Mouse (Mus musculus): Measurements from ENCODE around the gene Polr2h. TPM values are rescaled to one million over a fixed set of nuclear protein-coding genes. Genes with fewer than 3 reads are reported as not detected.
A peak's percentile ranks its signal among the peaks of the same experiment; 100 is the strongest.

Polr2h gene
- total RNA-seq, 2 experiments from 2014 or later = 8.2 to 8.3 TPM

DNA sequence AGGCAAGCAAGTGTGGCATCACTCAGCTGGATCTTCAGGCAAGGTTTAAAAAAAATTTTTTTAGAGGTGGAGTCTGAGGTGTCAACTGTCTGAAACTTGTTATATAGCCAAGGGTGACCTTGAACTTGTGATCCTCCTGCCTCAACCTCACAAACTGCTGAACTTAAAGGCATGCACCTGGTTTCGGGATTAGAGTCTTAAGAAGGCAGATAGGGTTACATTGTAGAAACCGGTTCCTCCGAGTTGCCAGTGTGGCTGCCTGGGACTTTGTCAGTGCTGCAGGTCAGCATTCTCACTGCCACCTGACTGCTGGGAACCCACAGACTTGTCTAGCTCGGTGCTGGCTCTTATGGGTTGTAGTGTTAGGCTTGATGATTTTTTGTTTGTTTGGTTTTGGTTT is 5.8 kb downstream of the Polr2h start:
- no peak for DNase-seq

DNA sequence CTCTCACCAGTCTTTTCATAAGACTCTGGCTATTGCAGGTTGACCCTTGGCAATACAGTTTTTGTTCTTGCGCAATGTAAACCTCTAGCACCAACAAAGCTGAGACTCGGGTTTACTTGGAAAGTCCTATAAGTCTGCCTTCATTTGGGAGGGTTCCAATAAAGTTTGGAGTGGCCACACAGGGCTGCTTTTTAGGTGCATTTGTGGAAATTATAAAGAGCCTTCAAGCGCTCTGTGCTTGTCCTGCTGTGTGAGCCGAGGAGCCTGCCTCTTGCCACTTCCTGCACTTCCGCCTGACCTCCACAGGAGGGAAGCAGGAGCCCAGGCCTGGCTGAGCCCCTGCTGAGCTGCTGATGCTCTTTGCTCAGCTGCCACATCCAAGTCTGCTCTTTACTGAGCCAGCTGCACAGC is 6.9 kb downstream of the Polr2h start:
- DNase-seq = peak; percentile 64

DNA sequence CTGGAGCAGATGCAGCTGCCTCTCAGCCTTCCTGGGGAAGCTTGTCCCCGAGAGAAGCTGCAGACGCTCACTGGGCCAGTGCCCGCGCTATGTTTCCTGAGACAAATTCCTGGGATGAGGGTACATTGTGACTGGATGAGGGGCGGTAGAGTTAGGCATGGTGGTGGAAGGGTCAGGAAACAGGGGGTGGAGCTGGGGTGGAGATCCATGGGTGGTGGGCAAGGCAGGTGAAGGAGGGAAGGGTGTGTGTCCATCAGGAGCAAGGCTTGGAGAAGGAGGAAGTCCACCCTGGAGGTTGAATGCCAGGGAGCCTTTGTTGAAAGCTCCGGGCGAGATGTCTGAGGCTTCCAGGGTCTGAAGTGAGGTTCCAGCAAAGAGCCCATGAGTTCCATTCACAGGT is 7.9 kb downstream of the Polr2h start:
- no peak for DNase-seq

DNA sequence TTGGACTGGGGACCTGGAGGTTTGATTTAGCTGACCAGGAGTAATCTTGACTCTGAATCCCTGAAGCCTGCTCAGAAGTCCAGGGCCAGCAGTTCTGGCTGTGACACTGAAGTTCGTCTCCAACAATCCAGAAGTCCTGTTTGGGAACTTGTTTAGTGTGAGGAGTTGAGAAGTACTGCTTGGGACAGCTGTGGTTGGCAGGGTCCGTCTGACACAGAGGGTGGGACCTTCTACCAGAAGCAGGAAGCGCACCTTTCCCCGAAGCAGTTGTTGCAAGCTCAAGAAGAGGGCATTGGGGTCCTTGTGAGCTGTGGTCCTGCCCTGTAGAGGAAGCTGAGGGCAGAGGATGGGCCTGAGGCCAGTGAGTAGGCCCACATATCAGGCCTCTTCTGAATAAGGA is 8.3 kb downstream of the Polr2h start:
- no peak for DNase-seq

DNA sequence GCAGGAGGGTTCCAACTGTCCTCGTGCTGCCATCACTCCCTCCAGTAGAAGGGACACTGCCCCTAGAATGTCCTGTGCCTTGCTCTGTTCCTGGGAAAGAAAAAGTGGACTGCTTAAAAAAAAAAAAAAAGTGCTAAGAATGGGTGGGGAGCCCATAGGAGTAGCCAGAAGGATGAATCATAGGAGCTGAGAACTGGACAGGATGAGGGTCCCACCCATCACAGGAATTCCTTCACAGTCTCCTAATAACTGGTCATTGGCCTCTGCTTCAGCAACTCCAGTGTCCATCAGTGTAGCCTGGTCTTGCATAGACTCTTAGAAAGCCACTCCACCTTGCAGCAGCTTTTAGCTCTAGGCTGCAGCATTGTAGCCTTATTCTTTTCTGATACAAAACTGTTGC is 8.9 kb downstream of the Polr2h start:
- no peak for DNase-seq

DNA sequence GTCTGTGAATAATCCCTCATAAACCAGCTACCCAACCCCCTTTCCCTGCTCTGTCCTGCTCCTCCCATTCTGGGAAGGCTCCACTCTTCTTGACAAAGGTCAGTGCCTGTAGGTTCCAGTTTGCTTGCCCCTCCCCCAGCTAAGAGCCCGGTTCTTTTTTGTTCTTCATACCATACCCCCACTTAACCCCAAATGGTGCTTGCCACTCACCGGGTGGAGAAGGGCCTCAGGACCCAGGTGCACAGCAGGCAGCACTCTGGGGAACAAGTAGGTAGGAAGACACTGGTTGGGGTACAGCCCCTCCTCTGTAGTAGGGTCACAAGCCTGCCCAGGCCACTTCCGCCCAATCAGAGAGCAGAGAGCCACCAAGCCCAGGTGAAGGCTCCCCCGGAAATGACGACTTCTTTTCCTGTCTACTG is 12.8 kb downstream of the Polr2h start:
- DNase-seq = no peak

- DNase-seq = no peak
Measured at GRCm38 (mm10) chr16:20731688-20732087, 14.2 kb downstream of the Polr2h start.

DNA sequence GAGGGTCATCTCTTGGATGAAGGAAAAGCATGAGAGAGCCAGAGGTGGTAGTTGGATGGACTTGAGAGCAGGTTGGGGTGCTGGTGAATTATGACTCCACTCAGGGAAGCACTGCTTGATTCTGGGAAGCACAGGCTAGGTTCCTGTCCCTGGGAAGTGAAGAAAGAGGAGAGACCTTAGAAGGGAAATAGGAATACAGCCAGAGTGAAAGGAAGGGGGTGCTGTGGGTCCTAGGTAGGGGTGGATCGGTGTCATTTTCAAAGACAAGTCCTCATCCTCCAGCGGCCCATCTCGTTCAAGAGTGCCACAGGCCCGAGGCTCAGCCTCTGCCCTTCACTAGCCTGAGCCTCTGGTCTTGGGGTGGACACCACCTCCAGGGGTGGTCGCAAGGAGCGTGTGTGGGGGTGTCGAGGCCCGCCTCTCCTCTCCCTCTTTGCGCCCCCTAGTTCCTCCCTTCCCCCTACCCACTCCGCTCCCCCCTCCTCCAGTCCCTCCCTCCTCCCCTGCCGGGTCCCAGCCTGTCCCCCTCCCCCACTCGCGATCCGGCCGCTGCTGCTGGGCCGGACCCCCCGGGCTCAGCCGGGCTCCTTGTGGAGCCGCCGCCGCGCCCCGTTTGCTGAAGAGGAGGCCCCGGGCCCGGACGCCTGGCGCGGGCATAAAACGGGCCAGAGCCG is 14.9 kb downstream of the Polr2h start:
- DNase-seq = no peak

DNA sequence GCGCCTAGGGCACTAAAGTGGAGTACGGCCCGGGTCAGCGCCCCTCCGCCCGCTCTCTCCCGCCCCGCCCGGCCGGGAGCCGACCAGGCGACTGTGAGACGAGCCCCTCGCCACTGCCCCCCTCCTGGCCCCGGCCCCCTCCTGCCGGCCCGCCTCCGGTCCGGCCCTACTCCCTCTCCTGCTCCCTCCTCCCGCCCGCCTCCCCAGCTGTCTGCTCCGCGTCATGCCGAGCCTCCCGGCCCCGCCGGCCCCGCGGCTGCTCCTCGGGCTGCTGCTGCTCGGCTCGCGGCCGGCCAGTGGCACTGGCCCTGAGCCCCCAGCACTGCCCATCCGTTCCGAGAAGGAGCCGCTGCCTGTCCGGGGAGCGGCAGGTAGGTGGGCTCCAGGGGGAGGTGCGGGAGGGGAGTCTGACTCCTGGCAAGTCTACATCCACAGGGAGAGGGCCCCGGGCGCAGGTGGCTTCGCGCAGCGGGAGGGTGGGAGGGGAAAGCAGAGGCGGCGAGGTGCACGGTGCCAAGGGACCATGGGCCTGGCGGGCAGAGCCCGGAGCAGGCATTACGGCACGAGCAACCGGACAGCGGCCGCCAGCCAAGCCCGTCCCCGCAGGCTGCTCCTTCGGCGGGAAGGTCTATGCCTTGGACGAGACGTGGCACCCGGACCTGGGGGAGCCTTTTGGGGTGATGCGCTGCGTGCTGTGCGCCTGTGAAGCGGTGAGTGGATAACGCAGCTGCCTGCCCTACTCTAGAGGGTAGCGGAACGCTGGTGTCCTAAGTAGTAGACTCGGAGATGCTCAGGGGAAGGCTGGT is 15.7 kb downstream of the Polr2h start, which contains the start of gene Chrd:
Gene Chrd (plus strand): TSS at position 203 of the 806 bp plus-strand sequence.
- DNase-seq = peak; percentile 82

DNA sequence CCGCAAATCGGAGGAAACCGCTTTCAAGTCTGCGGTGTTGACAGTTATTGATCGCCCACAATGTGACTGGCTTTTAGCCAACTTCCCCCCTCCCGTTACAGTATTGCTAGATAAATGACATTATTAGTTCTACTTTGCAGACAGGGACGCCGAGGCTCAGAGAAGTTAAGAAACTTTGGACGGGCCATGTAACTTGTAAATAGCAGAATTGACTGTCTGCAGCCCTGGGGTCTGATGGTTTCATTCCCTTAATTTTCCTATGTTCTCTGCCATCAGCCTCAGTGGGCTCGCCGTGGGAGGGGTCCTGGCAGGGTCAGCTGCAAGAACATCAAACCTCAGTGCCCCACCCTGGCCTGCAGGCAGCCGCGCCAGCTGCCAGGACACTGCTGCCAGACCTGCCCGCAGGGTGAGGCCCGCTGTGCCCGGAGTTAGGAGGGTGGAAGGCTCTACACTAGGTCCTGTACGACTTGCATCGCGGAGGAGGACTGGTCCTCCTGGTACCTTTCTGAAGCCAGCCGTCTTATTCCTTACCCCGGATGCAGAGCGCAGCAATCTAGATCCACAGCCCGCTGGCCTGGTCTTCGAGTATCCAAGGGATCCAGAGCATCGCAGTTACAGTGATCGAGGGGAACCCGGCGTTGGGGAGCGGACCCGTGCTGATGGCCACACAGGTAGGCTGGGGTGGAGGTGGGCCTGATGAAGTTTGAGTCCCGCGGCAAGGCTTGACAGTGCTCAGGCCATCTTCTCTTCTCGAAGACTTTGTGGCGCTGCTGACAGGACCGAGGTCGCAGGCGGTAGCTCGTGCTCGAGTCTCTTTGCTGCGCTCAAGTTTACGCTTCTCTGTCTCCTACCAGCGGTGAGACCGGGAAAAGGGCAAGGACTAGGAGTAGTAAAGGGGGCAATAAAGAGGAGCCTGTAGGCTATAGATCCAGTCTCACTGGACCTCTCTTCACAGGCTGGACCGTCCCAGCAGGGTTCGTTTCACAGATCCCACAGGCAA is 16.6 kb downstream of the Polr2h start, which contains the start of gene Thpo:
Gene Thpo (minus strand): TSS at position 781 of the 1,000 bp plus-strand sequence.
- no peak for DNase-seq

GRCm38 (mm10) chr16:20735651-20736050 is 18.2 kb downstream of the Polr2h start:
- DNase-seq = no peak

GRCm38 (mm10) chr16:20736168-20736567 is 18.7 kb downstream of the Polr2h start:
- no peak for DNase-seq

- no peak for DNase-seq
Measured at GRCm38 (mm10) chr16:20736823-20737222, 19.4 kb downstream of the Polr2h start.

- no peak for DNase-seq
Measured at GRCm38 (mm10) chr16:20739845-20740244, 22.4 kb downstream of the Polr2h start.

GRCm38 (mm10) chr16:20746641-20747040 is 29.2 kb downstream of the Polr2h start:
- peak; percentile 81 for DNase-seq

DNA sequence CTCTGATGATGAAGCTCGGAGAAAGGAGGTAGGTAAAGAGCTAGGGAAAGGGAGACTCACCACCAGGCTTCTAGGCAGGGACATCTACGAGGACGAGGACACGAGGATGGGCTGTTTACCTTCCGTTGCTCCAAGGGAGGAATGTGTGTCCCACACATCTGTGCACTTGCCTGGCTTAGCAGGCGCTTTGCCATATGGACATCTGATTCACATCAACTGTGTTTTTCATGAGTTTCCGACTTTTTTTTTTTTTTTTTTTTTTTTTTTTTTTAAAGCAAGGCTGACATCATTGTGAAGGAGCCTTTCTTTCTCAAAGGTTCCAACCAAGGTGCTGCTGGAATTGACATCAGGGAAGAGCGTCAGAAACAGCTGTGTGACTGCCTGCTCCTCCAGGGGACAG is 33.1 kb downstream of the Polr2h start:
- no peak for DNase-seq

- no peak for DNase-seq
Measured at GRCm38 (mm10) chr16:20756052-20756451, 38.6 kb downstream of the Polr2h start.

GRCm38 (mm10) chr16:20757385-20757784 is 39.9 kb downstream of the Polr2h start:
- DNase-seq = no peak

DNA sequence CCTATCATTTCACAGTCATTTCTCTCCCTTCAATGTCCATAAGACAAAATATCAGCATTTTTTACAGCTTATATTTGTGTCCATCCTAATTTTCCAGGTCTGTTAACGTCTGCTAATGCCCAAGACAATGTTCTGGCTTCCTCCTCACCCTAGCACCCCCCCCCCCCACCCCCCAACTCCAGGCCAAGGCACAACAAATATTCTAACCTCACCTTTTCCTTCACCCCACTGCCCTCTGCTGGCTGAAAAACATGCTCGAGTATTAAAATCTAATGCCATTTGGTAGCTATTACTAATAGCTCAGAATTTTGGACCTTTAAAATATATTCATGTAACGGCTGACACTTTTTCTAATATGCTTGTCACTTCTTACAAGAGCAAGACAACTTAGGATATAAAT is 44.2 kb downstream of the Polr2h start:
- DNase-seq = no peak

- DNase-seq = no peak
Measured at GRCm38 (mm10) chr16:20765244-20765643, 47.8 kb downstream of the Polr2h start.

All from gastrocnemius, postnatal 25 days (tissue).